Mouse (Mus musculus): ENCODE results near the gene Znfx1.

- TF ChIP-seq CTCF (IDR thresholded peaks at IDR 0.05) (no peak), EP300 (IDR thresholded peaks at IDR 0.05) (no peak)
Observed at GRCm38 (mm10) chr2:166991945-166992344, 70.9 kb downstream of the Znfx1 start.
